Mouse (Mus musculus): ENCODE data around the gene Glg1.

- TF ChIP-seq GATA1 (IDR thresholded peaks at IDR 0.05; ENCODE audit: borderline replicate concordance, low read length) (no peak), FLI1 (IDR thresholded peaks at IDR 0.05; ENCODE audit: low read length) (no peak)
Measured at GRCm38 (mm10) chr8:111259408-111259741, 359 bp upstream of the Glg1 start.

Measured in megakaryocyte, embryonic 14.5 days (primary cell).